Mouse (Mus musculus) liver, adult 2 months (tissue): Measurements from ENCODE around the gene Gm3625.

Source experiments
- CTCF ChIP-seq: fragments of 200-500 bp; IDR thresholded peaks from 2 replicates; pipeline ENCODE4 v1.5.1; 2011; ENCODE audit warnings: low read depth, low read length, control low read depth
- POLR2A ChIP-seq: fragments of 200-500 bp; IDR thresholded peaks from 2 replicates; pipeline ENCODE4 v1.6.1; 2011; ENCODE audit warnings: low read length, control low read depth; ENCODE audit not compliant: insufficient read depth; ENCODE audit errors: extremely low read depth

- no peak for TF ChIP-seq CTCF
- no peak for TF ChIP-seq POLR2A
Measured at GRCm38 (mm10) chr12:4547557-4547956, 45.2 kb downstream of the Gm3625 start.
